Mouse (Mus musculus) neutrophil, adult 5-6 weeks (primary cell): Measurements from ENCODE around the gene Dnaja1. TPM values are rescaled to one million over a fixed set of nuclear protein-coding genes. Genes with fewer than 3 reads are reported as not detected.

Experiments used
- total RNA-seq: library from RNA; stranded (forward); fragments of 200-1000 nt; gene quantifications from 2 replicates; pipeline ENCODE4 v1.2.3, GENCODE M21; 2017

Gene Dnaja1
- total RNA-seq, 1 experiment from 2014 or later, result 454 TPM

Other genes starting within 250 kb of the Dnaja1 start
- gene Tmem215, start 250.0 kb upstream of the Dnaja1 start, total RNA-seq, result 0.35 TPM in 1 of 2 replicates, not detected in the other
- gene Aptx, start 19.0 kb upstream of the Dnaja1 start, total RNA-seq, result 11.0 and 15.5 TPM in 2 replicates
- gene Smu1, start 35.8 kb downstream of the Dnaja1 start, total RNA-seq, result 99.4 and 109 TPM in 2 replicates
- gene B4galt1, start 131.9 kb downstream of the Dnaja1 start, total RNA-seq, result 28.4 and 31.2 TPM in 2 replicates
- not detected in 2 replicates for gene Spink4, start 197.9 kb downstream of the Dnaja1 start, total RNA-seq
- gene Bag1, start 226.1 kb downstream of the Dnaja1 start, total RNA-seq, result 134 and 143 TPM in 2 replicates
- 111 and 126 TPM in 2 replicates for gene Chmp5, start 226.3 kb downstream of the Dnaja1 start, total RNA-seq
- 84.3 and 110 TPM in 2 replicates for gene Nfx1, start 248.8 kb downstream of the Dnaja1 start, total RNA-seq